Mouse (Mus musculus) liver, embryonic 14.5 days (tissue): ENCODE data around the gene Kmt5b.

Experiments used
- CTCF ChIP-seq: IDR thresholded peaks from 2 replicates; pipeline ENCODE4 v1.5.1; 2016; ENCODE audit warnings: antibody characterized with exemption, low read depth, control low read depth
- EP300 ChIP-seq: IDR thresholded peaks from 2 replicates; pipeline ENCODE4 v1.6.1; 2016; ENCODE audit warnings: antibody characterized with exemption, low read depth

DNA sequence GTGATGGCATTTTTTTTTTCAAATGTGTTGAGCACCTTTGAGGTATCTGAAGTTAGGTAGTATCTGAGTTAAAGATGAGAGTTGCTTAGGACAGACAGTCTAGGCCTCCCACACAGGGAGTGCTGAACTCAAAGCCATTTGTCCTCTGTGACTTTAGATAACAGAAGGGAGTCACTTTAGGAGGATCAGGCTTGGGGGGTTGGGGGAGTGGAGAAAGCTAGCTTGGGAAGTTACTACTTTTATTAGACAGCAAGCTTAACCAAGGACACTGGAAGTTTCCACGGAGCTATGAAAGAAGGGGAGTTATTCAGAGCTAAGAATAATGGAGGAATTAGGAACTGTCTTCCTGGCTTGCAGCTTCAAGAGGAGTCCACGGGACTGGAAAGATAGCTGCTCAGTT, 51.9 kb downstream of the Kmt5b start:
- TF ChIP-seq CTCF (no peak), EP300 (no peak)
